Mouse (Mus musculus) urinary bladder, adult 2 months (tissue): ENCODE results near the gene Fmo5. TPM values are rescaled to one million over a fixed set of nuclear protein-coding genes. Genes with fewer than 3 reads are reported as not detected.

Source experiments
- DNase-seq: peaks from one replicate; pipeline ENCODE4 v3.0.0; 2022; ENCODE audit warnings: low spot score
- polyA plus RNA-seq: library from polyadenylated mRNA; depleted of rRNA; stranded (reverse); fragments of >200 nt; gene quantifications from 2 replicates; pipeline ENCODE4 v1.2.3, GENCODE M21; 2012

Gene Fmo5
- polyA plus RNA-seq, 1 experiment, result 1,245 TPM

GRCm38 (mm10) chr3:97631258-97631860 is 2.8 kb downstream of the Fmo5 start:
- DNase-seq, result no peak

- no peak for DNase-seq
Observed at GRCm38 (mm10) chr3:97633456-97633855, 4.9 kb downstream of the Fmo5 start.

DNA sequence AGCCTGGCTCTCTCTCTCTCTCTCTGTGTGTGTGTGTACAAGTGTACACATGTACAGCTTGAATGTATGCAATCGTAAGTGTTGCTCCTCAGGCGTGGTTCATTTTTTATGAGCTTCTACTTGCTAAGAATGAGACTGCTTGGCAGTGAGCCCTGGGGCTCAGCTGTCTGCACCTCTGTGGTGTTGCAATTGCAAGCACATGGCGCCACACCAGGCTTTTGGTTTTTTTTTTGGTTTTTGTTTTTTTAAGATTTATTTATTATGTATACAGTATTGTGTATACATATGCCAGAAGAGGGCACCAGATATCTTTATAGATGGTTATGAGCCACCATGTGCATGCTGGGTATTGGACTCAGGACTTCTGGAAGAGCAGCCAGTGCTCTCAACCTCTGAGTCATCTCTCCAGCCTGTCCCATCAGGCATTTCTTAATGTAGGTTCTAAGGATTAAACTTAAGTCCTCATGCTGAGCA is 5.7 kb downstream of the Fmo5 start:
- DNase-seq, result no peak

GRCm38 (mm10) chr3:97641396-97641795 is 12.8 kb downstream of the Fmo5 start:
- DNase-seq, result no peak

GRCm38 (mm10) chr3:97642001-97642400 is 13.4 kb downstream of the Fmo5 start:
- no peak for DNase-seq

GRCm38 (mm10) chr3:97648518-97648917 is 19.9 kb downstream of the Fmo5 start:
- no peak for DNase-seq

- no peak for DNase-seq
Observed at GRCm38 (mm10) chr3:97649022-97649421, 20.4 kb downstream of the Fmo5 start.

DNA sequence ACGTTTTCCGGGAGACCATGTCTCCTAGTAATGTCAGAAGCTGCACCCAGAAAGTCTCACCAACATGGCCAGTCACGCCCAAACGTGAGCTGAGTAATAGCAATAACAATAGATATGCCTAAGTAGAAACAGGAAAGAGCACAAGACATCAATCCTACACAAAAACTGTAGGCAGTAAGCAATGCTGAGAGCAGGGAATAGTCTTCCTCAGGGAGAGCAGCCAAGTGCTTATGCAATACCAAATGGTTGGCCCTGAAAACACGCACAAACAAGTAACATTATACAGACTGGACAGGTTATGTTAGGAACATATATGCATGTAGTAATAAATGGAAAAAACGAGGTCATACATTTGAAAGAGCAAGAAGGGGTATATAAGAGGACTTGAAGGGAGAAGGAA is 20.9 kb downstream of the Fmo5 start:
- no peak for DNase-seq

GRCm38 (mm10) chr3:97651604-97652003 is 23.0 kb downstream of the Fmo5 start:
- no peak for DNase-seq

DNA sequence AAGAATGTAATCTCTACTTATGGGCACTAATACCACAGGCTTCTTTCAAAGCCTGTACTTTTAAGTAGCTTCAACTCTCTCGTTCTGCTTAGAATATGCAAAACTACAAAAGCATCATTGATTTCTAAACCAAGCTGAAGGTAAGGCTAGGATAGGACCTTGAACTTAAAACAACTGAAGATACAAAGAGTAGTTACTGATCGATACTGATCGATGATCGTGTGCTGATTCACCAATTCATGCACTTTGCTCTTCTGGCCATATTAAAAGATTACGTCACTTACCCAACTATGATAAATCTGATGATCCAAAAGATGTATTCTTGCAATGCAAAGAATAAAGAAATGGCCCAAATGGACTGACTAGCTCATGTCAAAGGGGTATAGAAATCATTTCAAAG is 25.2 kb downstream of the Fmo5 start:
- no peak for DNase-seq

- DNase-seq, result no peak
Observed at GRCm38 (mm10) chr3:97654901-97655300, 26.3 kb downstream of the Fmo5 start.

GRCm38 (mm10) chr3:97657655-97658411 is 29.2 kb downstream of the Fmo5 start, which contains the start of gene Prkab2:
TSS of gene Prkab2 (plus strand) at chr3:97658193.
- DNase-seq, result peak; percentile 98

DNA sequence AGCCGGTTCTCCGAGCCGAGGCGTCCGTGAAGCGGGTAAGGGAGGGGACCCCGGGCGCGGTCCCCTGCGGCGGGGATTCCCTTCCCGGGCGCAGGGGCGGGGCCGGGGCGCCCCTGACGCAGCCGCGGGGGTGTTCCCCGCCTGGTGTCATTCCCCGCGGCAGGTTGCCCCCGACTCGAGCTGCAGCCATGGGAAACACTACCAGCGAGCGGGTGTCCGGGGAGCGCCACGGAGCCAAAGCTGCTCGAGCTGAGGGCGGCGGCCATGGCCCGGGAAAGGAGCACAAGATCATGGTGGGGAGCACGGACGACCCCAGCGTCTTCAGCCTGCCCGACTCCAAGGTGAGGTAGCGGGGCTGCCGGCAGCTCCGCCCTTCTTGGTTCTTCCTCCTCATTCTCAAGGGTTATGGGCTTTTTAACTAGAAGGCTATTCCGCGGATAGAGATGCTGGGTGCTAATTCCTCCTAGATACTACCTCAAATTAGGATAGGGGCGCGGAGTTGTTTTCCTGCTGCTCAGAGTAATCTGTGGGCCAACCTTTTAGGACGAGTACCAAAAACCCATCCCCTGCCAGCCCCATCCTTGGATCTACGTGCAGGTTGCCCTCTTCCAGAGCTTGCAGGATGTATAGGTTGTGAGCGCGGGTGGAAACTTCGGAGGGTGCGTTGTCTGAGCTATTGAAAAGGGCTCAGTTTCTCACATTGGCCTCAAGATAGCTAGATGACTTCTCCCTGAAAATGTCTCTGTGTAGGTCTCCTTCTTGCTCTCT is 30.0 kb downstream of the Fmo5 start:
- DNase-seq, result no peak

DNA sequence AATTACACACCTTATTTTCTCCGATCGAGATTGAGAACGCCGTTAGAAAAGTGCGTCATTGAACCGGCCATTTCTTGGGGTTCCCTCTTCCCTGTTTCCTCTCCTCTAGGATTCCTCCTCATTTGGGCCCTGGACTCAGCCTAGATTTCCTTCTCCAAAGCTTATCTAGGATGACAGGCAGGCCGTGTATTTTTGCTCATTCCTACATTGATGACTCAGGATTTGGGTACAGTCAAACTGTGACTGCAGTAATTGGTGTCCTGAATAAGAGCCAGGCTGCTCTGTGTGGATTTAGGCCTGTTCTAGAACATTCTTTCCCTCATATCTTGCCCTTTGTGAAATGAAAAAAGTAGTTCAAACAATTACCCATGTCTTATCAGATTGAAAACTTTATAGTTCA is 31.1 kb downstream of the Fmo5 start:
- no peak for DNase-seq

- DNase-seq, result no peak
Observed at GRCm38 (mm10) chr3:97661206-97661605, 32.6 kb downstream of the Fmo5 start.

GRCm38 (mm10) chr3:97665525-97665924 is 36.9 kb downstream of the Fmo5 start:
- DNase-seq, result no peak

GRCm38 (mm10) chr3:97666154-97666553 is 37.5 kb downstream of the Fmo5 start:
- no peak for DNase-seq

DNA sequence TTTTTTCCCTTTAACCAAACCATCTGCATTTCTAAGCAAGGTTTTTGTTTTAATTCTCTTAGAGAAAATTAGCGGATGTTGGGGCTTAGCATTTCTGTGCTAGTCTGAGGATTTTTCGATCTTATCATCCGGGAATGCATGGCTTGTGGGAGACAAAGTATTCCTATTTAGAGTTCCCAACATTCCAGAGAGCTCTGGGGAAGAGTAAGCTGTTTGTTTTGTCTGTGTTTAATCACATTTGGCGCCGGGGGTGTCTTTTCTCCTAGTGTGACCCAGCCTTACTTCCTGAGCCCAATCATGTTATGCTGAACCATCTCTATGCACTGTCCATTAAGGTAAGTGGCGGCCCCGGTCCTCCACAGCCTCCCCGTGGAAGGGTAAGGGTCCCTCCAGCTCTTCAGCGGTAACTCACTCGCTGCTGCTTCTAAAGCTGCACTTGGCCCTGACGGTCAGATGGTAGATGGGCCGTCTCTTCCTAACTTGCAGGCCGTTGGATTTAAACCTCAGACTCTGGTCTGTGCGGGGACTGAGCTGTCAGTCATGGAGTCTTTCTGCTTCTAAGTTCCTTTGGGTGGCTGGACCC is 38.6 kb downstream of the Fmo5 start:
- no peak for DNase-seq

GRCm38 (mm10) chr3:97674644-97675110 is 46.1 kb downstream of the Fmo5 start, which contains the start of gene Gm17651:
TSS of gene Gm17651 (minus strand) at chr3:97674694.
- DNase-seq, result no peak

DNA sequence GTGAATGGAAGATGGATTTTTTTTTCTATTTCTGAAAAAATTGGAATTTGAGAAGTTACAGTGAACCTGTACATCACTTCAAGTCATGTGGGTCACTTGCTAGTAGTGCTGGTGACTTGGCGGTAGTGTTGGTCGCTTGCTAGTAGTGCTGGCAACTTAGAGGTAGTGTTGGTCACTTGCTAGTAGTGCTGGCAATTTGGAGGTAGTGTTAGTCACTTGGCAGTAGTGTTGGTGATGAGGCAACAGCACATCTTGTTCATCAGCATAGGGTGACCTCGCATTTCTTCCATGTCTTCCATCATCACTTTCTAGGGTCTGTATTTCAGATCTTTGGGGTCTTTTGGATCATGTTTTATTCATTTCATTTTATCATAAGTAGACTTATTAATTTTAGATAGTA is 47.5 kb downstream of the Fmo5 start:
- DNase-seq, result no peak

GRCm38 (mm10) chr3:97678416-97678815 is 49.8 kb downstream of the Fmo5 start:
- DNase-seq, result no peak
